Mouse (Mus musculus): ENCODE measurements around the gene Prkn. TPM values are rescaled to one million over a fixed set of nuclear protein-coding genes. Genes with fewer than 3 reads are reported as not detected.

The Prkn gene
- polyA plus RNA-seq, 1 experiment from 2014 or later, result 1.5 TPM

- H3K36me3 ChIP-seq, result no peaks in the 10 kb centered on the region
- WGBS, result 92% methylated on average over 7 of the region's 7 CpGs
- no peaks in the 10 kb centered on the region for H3K9me3 ChIP-seq
- H3K27ac ChIP-seq, result no peak overlapping the region
- H3K4me1 ChIP-seq (replicated peaks), result no peaks in the 10 kb centered on the region
- no peaks in the 10 kb centered on the region for H3K27me3 ChIP-seq
- no peak overlapping the region for H3K4me2 ChIP-seq
- H3K4me3 ChIP-seq (replicated peaks), result no peak overlapping the region
- ATAC-seq (ENCODE audit: insufficient number of reproducible peaks, insufficient read depth, low FRiP score, low TSS enrichment, low read depth), result no peak
- H3K9ac ChIP-seq (replicated peaks), result no peak overlapping the region
These were observed 698.6 kb downstream of the Prkn start for GRCm38 (mm10) chr17:11538826-11539225.

- H3K36me3 ChIP-seq, result no peaks in the 10 kb centered on the region
- H3K27me3 ChIP-seq, result no peaks in the 10 kb centered on the region
- H3K27ac ChIP-seq, result no peak overlapping the region
- no peak overlapping the region for H3K4me3 ChIP-seq (replicated peaks)
- no peak for ATAC-seq (ENCODE audit: insufficient number of reproducible peaks, insufficient read depth, low FRiP score, low TSS enrichment, low read depth)
- 79% methylated on average over 4 of the region's 4 CpGs for WGBS
- H3K4me1 ChIP-seq (replicated peaks), result no peaks in the 10 kb centered on the region
- no peak overlapping the region for H3K4me2 ChIP-seq
- H3K9ac ChIP-seq (replicated peaks), result no peak overlapping the region
- H3K9me3 ChIP-seq, result no peaks in the 10 kb centered on the region
These were observed 701.9 kb downstream of the Prkn start for GRCm38 (mm10) chr17:11541928-11542623.

- no peak for ATAC-seq (ENCODE audit: insufficient number of reproducible peaks, insufficient read depth, low FRiP score, low TSS enrichment, low read depth)
- Histone ChIP-seq H3K4me1 (replicated peaks) (no peaks in the 10 kb centered on the region), H3K4me2 (no peak overlapping the region), H3K27ac (no peak overlapping the region), H3K27me3 (no peaks in the 10 kb centered on the region), H3K4me3 (replicated peaks) (no peak overlapping the region), H3K9me3 (no peaks in the 10 kb centered on the region), H3K36me3 (no peaks in the 10 kb centered on the region), H3K9ac (replicated peaks) (no peak overlapping the region)
- WGBS, result 87% methylated on average over 5 of the region's 5 CpGs
These were observed 710.4 kb downstream of the Prkn start for GRCm38 (mm10) chr17:11550562-11550961.

GRCm38 (mm10) chr17:11565681-11566080 lies 725.5 kb downstream of the Prkn start:
- H3K9ac ChIP-seq (replicated peaks), result no peak overlapping the region
- no peak for ATAC-seq (ENCODE audit: insufficient number of reproducible peaks, insufficient read depth, low FRiP score, low TSS enrichment, low read depth)
- no peaks in the 10 kb centered on the region for H3K36me3 ChIP-seq
- no peaks in the 10 kb centered on the region for H3K9me3 ChIP-seq
- no peak overlapping the region for H3K27ac ChIP-seq
- no peak overlapping the region for H3K4me2 ChIP-seq
- no peak overlapping the region for H3K4me3 ChIP-seq (replicated peaks)
- H3K27me3 ChIP-seq, result no peaks in the 10 kb centered on the region
- 88% methylated on average over 6 of the region's 6 CpGs for WGBS
- H3K4me1 ChIP-seq (replicated peaks), result no peaks in the 10 kb centered on the region; the same call in 1 of the 2 replicates

- 53% methylated on average over 8 of the region's 8 CpGs for WGBS
- ATAC-seq (ENCODE audit: insufficient number of reproducible peaks, insufficient read depth, low FRiP score, low TSS enrichment, low read depth), result no peak
- no peak overlapping the region for H3K9ac ChIP-seq (replicated peaks)
- H3K36me3 ChIP-seq, result no peaks in the 10 kb centered on the region
- H3K4me1 ChIP-seq (replicated peaks), result no peaks in the 10 kb centered on the region; the same call in 1 of the 2 replicates
- H3K9me3 ChIP-seq, result no peaks in the 10 kb centered on the region
- H3K27me3 ChIP-seq, result no peaks in the 10 kb centered on the region
- no peak overlapping the region for H3K27ac ChIP-seq
- no peak overlapping the region for H3K4me3 ChIP-seq (replicated peaks)
- H3K4me2 ChIP-seq, result no peak overlapping the region
These were observed 730.2 kb downstream of the Prkn start for GRCm38 (mm10) chr17:11570392-11570791.

- 89% methylated on average over 9 of the region's 9 CpGs for WGBS
- Histone ChIP-seq H3K4me1 (replicated peaks) (no peaks in the 10 kb centered on the region; the same call in 1 of the 2 replicates), H3K36me3 (no peaks in the 10 kb centered on the region), H3K4me2 (no peak overlapping the region), H3K4me3 (replicated peaks) (no peak overlapping the region), H3K27me3 (no peaks in the 10 kb centered on the region), H3K27ac (no peak overlapping the region), H3K9ac (replicated peaks) (no peak overlapping the region), H3K9me3 (no peaks in the 10 kb centered on the region)
- no peak for ATAC-seq (ENCODE audit: insufficient number of reproducible peaks, insufficient read depth, low FRiP score, low TSS enrichment, low read depth)
These were observed 733.5 kb downstream of the Prkn start for GRCm38 (mm10) chr17:11573666-11574065.

GRCm38 (mm10) chr17:11585491-11585890 lies 745.3 kb downstream of the Prkn start:
- Histone ChIP-seq H3K9me3 (no peaks in the 10 kb centered on the region), H3K4me2 (no peak overlapping the region), H3K4me1 (replicated peaks) (0 out of 2 replicates have a peak, but pooled peaks cover 3% of the 10 kb centered on the region), H3K27ac (no peak overlapping the region), H3K27me3 (no peaks in the 10 kb centered on the region), H3K36me3 (no peaks in the 10 kb centered on the region), H3K9ac (replicated peaks) (no peak overlapping the region), H3K4me3 (replicated peaks) (no peak overlapping the region)
- 97% methylated on average over 4 of the region's 4 CpGs for WGBS
- ATAC-seq (ENCODE audit: insufficient number of reproducible peaks, insufficient read depth, low FRiP score, low TSS enrichment, low read depth), result no peak

- H3K4me3 ChIP-seq (replicated peaks), result no peak overlapping the region
- H3K27ac ChIP-seq, result no peak overlapping the region
- H3K9me3 ChIP-seq, result no peaks in the 10 kb centered on the region
- ATAC-seq (ENCODE audit: insufficient number of reproducible peaks, insufficient read depth, low FRiP score, low TSS enrichment, low read depth), result no peak
- no peak overlapping the region for H3K4me2 ChIP-seq
- no peak overlapping the region for H3K9ac ChIP-seq (replicated peaks)
- H3K36me3 ChIP-seq, result no peaks in the 10 kb centered on the region
- H3K4me1 ChIP-seq (replicated peaks), result 0 out of 2 replicates have a peak, but pooled peaks cover 4% of the 10 kb centered on the region
- H3K27me3 ChIP-seq, result peaks cover 8% of the 10 kb centered on the region
- WGBS, result 91% methylated on average over 5 of the region's 5 CpGs
These were observed 767.7 kb downstream of the Prkn start for GRCm38 (mm10) chr17:11607931-11608330.

- 0 out of 2 replicates have a peak, but pooled peaks cover 6% of the 10 kb centered on the region for H3K4me1 ChIP-seq (replicated peaks)
- H3K9me3 ChIP-seq, result no peaks in the 10 kb centered on the region
- no peak overlapping the region for H3K27ac ChIP-seq
- ATAC-seq (ENCODE audit: insufficient number of reproducible peaks, insufficient read depth, low FRiP score, low TSS enrichment, low read depth), result no peak
- no peaks in the 10 kb centered on the region for H3K36me3 ChIP-seq
- H3K4me2 ChIP-seq, result no peak overlapping the region
- peaks cover 13% of the 10 kb centered on the region for H3K27me3 ChIP-seq
- no peak overlapping the region for H3K9ac ChIP-seq (replicated peaks)
- no peak overlapping the region for H3K4me3 ChIP-seq (replicated peaks)
- WGBS, result 16% methylated on average over 7 of the region's 7 CpGs
These were observed 771.3 kb downstream of the Prkn start for GRCm38 (mm10) chr17:11611459-11611858.

GRCm38 (mm10) chr17:11612801-11613531 lies 772.8 kb downstream of the Prkn start:
- Histone ChIP-seq H3K27ac (no peak overlapping the region), H3K9me3 (no peaks in the 10 kb centered on the region), H3K4me3 (replicated peaks) (no peak overlapping the region), H3K36me3 (no peaks in the 10 kb centered on the region), H3K9ac (replicated peaks) (no peak overlapping the region), H3K4me1 (replicated peaks) (0 out of 2 replicates have a peak, but pooled peaks cover 6% of the 10 kb centered on the region), H3K27me3 (peaks cover 13% of the 10 kb centered on the region), H3K4me2 (no peak overlapping the region)
- WGBS, result 54% methylated on average over 21 of the region's 21 CpGs
- no peak for ATAC-seq (ENCODE audit: insufficient number of reproducible peaks, insufficient read depth, low FRiP score, low TSS enrichment, low read depth)

GRCm38 (mm10) chr17:11617552-11617951 lies 777.4 kb downstream of the Prkn start:
- H3K4me1 ChIP-seq (replicated peaks), result 0 out of 2 replicates have a peak, but pooled peaks cover 6% of the 10 kb centered on the region
- 72% methylated on average over 2 of the region's 2 CpGs for WGBS
- ATAC-seq (ENCODE audit: insufficient number of reproducible peaks, insufficient read depth, low FRiP score, low TSS enrichment, low read depth), result no peak
- H3K9ac ChIP-seq (replicated peaks), result no peak overlapping the region
- no peak overlapping the region for H3K4me2 ChIP-seq
- no peaks in the 10 kb centered on the region for H3K9me3 ChIP-seq
- no peak overlapping the region for H3K27ac ChIP-seq
- H3K4me3 ChIP-seq (replicated peaks), result no peak overlapping the region
- H3K36me3 ChIP-seq, result no peaks in the 10 kb centered on the region
- H3K27me3 ChIP-seq, result 0 out of 2 replicates have a peak, but pooled peaks cover 5% of the 10 kb centered on the region

All from limb, embryonic 12.5 days (tissue).